Mouse (Mus musculus): ENCODE data around the gene Phc1.

DNA sequence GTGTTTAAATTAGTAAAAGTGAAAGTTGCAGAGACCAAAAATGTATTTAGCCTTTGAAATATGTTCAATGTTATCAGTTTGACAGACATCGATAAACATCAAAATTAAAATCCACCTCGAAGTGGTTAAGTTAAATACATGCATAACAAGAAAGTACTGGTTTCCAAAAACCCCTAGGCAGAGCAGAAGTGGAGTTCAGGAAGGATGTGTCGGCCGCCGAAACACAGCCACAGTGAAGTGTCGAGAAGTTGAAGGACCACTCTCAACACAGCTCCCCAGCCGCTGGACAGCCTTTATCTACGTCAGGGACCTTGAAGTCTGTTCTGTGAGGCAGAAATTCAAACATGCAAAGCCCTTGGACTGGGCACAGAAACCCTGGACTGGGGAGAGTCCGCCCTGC, 36.8 kb downstream of the Phc1 start:
- TF ChIP-seq MYOG (IDR thresholded peaks at IDR 0.05; ENCODE audit: control insufficient read depth in 1 of 3, insufficient read depth in 1 of 3, insufficient read length in 2 of 3, low read depth in 2 of 3) = no peak
- no peak for TF ChIP-seq REST (IDR thresholded peaks at IDR 0.05; ENCODE audit: insufficient read depth, insufficient read length)
- no peak for TF ChIP-seq CEBPB (IDR thresholded peaks at IDR 0.05; ENCODE audit: insufficient read depth, poor library complexity, severe bottlenecking)
- no peak for TF ChIP-seq SRF (IDR thresholded peaks at IDR 0.05; ENCODE audit: control insufficient read depth, insufficient read length, low read depth)
- no peak for TF ChIP-seq POLR2A (IDR thresholded peaks at IDR 0.05; ENCODE audit: insufficient read length, low read depth)
- TF ChIP-seq MAX (IDR thresholded peaks at IDR 0.05; ENCODE audit: low read depth) = no peak
- TF ChIP-seq TCF12 (IDR thresholded peaks at IDR 0.05; ENCODE audit: insufficient read depth, poor library complexity, severe bottlenecking) = no peak

All from myocyte (in vitro differentiated cells).